Mouse (Mus musculus): ENCODE measurements around the gene Mfsd4b5. TPM values are rescaled to one million over a fixed set of nuclear protein-coding genes. Genes with fewer than 3 reads are reported as not detected.
A peak's percentile ranks its signal among the peaks of the same experiment; 100 is the strongest.
"Not testable (repeated sequence)": the region's sequence is repeated elsewhere in the genome, so short reads cannot be mapped to it uniquely, and the experiment has no call there.

Gene Mfsd4b5
- polyA plus RNA-seq, 1 experiment from 2014 or later: 0.12 TPM

DNA sequence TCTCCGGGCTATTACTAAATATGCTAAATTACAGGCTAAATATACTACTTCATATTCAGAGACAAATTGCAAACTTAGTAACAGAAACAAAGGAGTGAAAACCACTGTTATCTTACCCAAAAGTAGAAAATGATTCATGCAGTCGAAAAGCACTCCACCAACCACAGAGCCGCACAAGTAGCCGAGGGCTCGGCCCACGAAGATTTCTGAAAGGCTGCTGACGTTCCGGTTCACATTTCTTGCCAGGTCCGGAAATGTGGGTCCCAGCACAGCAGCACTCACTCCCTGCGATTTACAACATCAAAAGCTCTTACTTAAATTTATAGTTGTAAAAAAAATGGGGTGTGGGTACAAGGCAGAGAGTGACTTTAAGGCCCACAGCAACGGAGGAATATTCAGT, 11.5 kb downstream of the Mfsd4b5 start:
- DNase-seq (ENCODE audit: low read depth, low spot score): no peak
- no peaks in the 10 kb centered on the region for H3K27me3 ChIP-seq
- TF ChIP-seq CTCF (IDR thresholded peaks at IDR 0.05): no peak
- POLR2A ChIA-PET: no interaction called here
- ATAC-seq: no peak
- in situ Hi-C loops (cut with MboI; ENCODE audit: low pct_unique_long_range_greater_than_20kb): no loop called here
- CTCF ChIA-PET: interaction anchor here (1.4 kb wide), 1 partner anchor 49 kb away, joined by 3 read pairs; no protein-coding TSS in a partner anchor

DNA sequence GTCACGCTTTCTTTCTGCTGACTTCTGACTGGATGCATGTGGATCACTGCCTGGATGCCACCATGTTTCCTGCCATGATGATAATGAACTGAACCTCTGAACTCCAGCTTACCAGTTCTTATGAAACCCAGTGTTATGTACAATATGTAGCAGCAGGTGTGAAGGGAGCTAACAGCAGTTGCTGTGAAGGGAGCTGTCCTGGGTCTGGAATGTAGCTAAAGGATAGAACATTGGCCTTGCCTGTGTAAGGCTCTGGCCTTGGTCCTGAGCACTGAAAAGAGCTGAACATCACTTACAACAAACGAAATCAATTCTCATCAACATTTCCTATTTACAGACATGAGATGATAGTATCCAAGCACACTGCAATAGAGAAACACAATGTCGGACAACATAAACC, 18.9 kb downstream of the Mfsd4b5 start:
- ATAC-seq: no peak

DNA sequence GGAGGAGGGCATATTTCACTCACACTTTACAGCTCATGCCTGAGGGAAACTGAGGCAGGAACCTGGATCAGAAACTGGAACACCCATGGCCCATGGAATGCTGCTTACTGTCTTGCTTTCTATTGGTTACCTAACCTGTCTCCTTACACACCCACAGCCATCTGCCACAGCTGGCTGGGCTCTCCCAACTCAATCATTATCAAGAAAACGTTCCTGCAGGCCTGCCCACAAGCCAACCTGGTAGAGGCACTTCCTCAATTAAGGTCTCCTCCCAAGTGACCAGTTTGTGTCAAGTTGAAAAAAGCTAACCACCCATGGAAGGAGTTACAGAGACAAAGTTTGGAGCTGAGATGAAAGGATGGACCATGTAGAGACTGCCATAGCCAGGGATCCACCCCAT, 24.5 kb downstream of the Mfsd4b5 start:
- no peak for DNase-seq (ENCODE audit: low read depth, low spot score)
- POLR2A ChIA-PET: no interaction called here
- in situ Hi-C loops (cut with MboI; ENCODE audit: low pct_unique_long_range_greater_than_20kb): no loop called here
- no peak for TF ChIP-seq CTCF (IDR thresholded peaks at IDR 0.05)
- CTCF ChIA-PET: no interaction called here
- no peak for ATAC-seq
- no peaks in the 10 kb centered on the region for H3K27me3 ChIP-seq

More for the DNA sequence above, 18.9 kb downstream of the Mfsd4b5 start:
- ChIA-PET POLR2A (no interaction called here), CTCF (interaction anchor here (0.9 to 1.9 kb wide), 3 partner anchors 9 to 15 kb away, joined by 3 to 6 read pairs (median 5); no protein-coding TSS in a partner anchor)
- in situ Hi-C loops (cut with MboI; ENCODE audit: low pct_unique_long_range_greater_than_20kb): no loop called here
- no peaks in the 10 kb centered on the region for H3K27me3 ChIP-seq
- no peak for DNase-seq (ENCODE audit: low read depth, low spot score)
- TF ChIP-seq CTCF (IDR thresholded peaks at IDR 0.05): no peak

DNA sequence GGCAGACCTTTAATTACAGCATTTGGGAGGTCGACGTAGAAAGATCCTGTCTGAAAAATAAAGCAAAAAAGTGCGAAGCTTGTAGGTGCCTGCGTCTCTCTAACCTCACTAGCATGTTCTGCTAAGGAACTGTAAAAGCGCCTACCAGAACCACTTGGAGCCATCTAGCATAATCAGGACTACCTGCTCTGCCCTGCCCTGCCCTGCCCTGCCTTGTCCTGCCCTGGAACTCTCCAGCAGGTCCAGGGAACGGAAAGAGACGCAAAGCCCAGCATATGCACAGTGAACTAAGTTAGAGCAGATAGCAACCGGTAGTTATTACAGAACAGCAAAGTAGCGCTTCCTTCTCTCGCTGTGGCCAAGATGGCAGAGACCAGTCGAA, 26.0 kb downstream of the Mfsd4b5 start:
- no peak for TF ChIP-seq CTCF (IDR thresholded peaks at IDR 0.05)
- no peak for ATAC-seq
- POLR2A ChIA-PET: no interaction called here
- no peak for DNase-seq (ENCODE audit: low read depth, low spot score)
- no peaks in the 10 kb centered on the region for H3K27me3 ChIP-seq
- in situ Hi-C loops (cut with MboI; ENCODE audit: low pct_unique_long_range_greater_than_20kb): no loop called here
- CTCF ChIA-PET: interaction anchor here (0.7 to 5.9 kb wide), 6 partner anchors 9 to 253 kb away, joined by 3 to 52 read pairs (median 6); no protein-coding TSS in a partner anchor

DNA sequence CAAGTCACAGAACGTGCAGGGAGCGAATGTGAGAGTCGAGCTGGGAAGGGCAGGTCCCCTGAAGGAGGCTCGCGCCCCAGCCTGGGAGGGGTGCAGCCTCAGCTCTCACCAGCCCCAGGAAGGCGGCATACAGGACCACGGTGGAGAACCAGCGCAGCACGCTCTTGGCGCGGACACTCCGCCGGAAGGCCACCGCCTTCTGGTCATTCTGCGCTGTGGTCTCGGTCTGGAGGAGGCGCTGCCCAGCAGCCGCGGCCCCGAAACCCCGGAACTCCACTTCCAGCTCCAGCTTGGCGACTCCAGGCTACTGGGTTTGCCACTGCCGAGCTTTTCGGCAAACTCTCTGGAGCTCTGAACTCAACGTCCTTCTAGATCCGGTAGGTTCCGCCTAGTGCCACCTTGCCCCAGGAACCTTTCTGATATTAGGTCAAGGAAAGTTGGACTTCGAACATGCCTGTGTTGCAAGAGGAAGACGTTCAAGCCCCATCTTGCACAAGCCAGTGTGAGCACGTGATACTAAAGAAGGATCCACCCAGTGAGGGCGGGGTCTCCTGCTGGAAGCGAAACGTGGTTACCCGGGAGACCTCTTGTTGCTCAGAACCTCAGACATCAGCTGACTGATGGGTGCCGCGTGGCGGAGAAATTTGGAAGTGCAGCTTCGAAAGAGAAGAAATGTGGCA, 26.5 kb downstream of the Mfsd4b5 start, which contains the start of gene Mfsd4b3:
Gene Mfsd4b3, minus strand, starts transcription at position 393 of the 680 bp plus-strand sequence.
- ChIA-PET CTCF (interaction anchor here (0.7 to 5.9 kb wide), 6 partner anchors 10 to 253 kb away, joined by 3 to 52 read pairs (median 6); no protein-coding TSS in a partner anchor), POLR2A (interaction anchor here (1.7 kb wide), 1 partner anchor 65 kb away, joined by 4 read pairs; the partner anchor contains the start of gene Mfsd4b1)
- in situ Hi-C loops (cut with MboI; ENCODE audit: low pct_unique_long_range_greater_than_20kb): loop anchor here (5.0 kb wide), 2 partner anchors 72 to 252 kb away; no protein-coding TSS in a partner anchor
- TF ChIP-seq CTCF (IDR thresholded peaks at IDR 0.05): peak; percentile 62
- ATAC-seq (peak; percentile 77), DNase-seq (ENCODE audit: low read depth, low spot score) (no peak)
- no peaks in the 10 kb centered on the region for H3K27me3 ChIP-seq

DNA sequence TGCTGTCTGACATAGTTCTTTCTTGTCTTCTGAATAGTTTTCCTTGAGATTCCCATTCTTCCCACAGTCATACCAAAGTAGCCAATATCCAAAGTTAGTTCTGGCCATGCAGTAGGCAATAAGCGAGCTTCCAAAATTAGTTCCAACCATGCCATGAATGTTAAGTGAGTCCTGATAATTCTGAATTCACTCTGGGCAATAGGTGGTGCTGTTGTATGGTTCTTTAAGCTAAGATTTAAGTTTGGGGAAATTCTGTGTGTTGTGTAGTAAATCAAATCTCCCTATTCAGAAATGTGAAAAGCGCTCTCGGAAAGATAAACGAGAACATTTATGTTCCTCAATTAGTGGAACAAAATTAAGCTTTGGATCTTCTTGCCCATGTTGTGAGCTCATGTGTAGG, 28.2 kb downstream of the Mfsd4b5 start:
- ChIA-PET CTCF (interaction anchor here (0.8 to 5.9 kb wide), 22 partner anchors 9 to 566 kb away, joined by 3 to 52 read pairs (median 4); partner anchors contain the start of gene Mfsd4b1), POLR2A (interaction anchor here (0.6 to 1.7 kb wide), 2 partner anchors 67 to 287 kb away, joined by 4 to 8 read pairs; partner anchors contain the start of gene Mfsd4b1)
- TF ChIP-seq CTCF (IDR thresholded peaks at IDR 0.05): peak; percentile 56
- ATAC-seq (no peak), DNase-seq (ENCODE audit: low read depth, low spot score) (no peak)
- in situ Hi-C loops (cut with MboI; ENCODE audit: low pct_unique_long_range_greater_than_20kb): loop anchor here (5.0 kb wide), 2 partner anchors 74 to 254 kb away; no protein-coding TSS in a partner anchor
- H3K27me3 ChIP-seq: no peaks in the 10 kb centered on the region

DNA sequence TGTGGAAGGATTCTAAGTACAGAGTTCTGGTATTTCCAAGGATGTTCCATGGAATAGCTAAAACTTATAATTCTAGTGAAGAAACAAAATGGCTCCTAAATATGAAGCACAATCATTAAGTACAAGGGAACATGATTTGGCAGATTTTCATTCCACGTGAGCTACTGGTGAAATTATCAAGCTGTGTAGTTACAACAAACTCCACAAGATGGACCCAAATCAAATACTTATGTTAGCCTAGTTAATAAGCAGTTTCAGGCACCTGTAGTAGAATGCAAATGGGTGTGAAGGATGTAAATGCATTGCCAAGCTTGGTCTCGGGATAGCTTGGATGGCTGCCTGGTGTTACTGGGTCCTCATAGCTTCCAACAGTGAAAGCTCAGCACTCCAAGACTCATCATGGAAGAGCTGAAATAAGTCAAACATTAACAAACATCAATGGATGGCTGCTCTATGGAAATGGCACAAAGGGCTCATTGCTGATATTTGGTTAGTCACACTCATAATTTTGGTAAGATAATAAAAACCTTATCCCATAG, 30.0 kb downstream of the Mfsd4b5 start:
- no peak for ATAC-seq
- H3K27me3 ChIP-seq: no peaks in the 10 kb centered on the region
- POLR2A ChIA-PET: no interaction called here
- in situ Hi-C loops (cut with MboI; ENCODE audit: low pct_unique_long_range_greater_than_20kb): loop anchor here (5.0 kb wide), 2 partner anchors 76 to 256 kb away; no protein-coding TSS in a partner anchor
- DNase-seq (ENCODE audit: low read depth, low spot score): no peak
- TF ChIP-seq CTCF (IDR thresholded peaks at IDR 0.05): peak; percentile 46
- CTCF ChIA-PET: interaction anchor here (0.7 to 5.9 kb wide), 7 partner anchors 10 to 257 kb away, joined by 3 to 52 read pairs (median 5); no protein-coding TSS in a partner anchor

DNA sequence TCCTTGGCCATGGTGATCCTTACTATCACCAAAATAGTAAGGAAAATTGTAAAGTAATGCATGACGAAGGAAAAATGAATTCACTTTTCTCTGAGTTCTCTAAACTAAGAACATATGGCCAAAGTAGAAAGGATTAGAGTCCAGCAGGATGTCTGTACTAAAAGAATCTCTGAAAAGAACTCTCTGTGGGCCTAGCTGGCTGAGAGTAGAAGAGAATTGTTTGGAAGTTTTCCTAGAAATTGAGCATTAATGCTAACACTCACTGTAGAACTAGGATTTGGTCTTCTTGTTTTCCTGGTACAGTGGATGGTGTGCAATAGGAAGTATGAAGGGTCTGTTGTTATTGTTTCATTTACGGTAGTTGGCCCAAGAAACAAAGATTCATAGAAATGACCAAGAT, 31.3 kb downstream of the Mfsd4b5 start:
- no peaks in the 10 kb centered on the region for H3K27me3 ChIP-seq
- POLR2A ChIA-PET: no interaction called here
- ATAC-seq (no peak), DNase-seq (ENCODE audit: low read depth, low spot score) (no peak)
- CTCF ChIA-PET: no interaction called here
- no peak for TF ChIP-seq CTCF (IDR thresholded peaks at IDR 0.05)
- in situ Hi-C loops (cut with MboI; ENCODE audit: low pct_unique_long_range_greater_than_20kb): loop anchor here (5.0 kb wide), 2 partner anchors 77 to 257 kb away; no protein-coding TSS in a partner anchor

DNA sequence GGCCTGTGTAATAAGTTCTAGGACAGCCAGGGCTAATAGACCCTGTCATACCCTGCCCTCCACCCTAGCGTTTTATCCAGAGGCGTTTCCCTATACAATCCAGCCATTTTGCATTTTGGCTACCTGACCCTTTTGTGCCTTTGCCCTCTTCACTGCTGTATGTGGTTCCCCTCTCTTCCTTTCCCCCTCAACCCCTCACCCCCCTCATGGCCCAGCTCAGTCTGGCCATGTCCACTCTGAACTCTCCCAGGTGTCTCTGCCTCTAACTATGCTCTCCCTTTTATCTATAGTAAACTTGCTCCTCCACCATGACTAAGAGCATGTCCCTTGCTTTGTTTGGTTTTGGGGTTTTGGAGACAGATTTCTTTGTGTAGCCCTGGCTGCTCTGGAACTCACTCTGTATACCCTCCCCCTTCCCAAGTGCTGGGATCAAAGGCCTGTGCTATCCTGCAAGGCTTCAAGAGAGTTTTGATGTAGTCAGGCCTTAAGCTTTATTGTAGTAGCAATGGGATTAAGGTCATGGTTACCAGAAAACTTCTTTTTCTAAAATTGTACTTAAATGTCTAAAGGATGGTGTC, 37.0 kb downstream of the Mfsd4b5 start:
- ChIA-PET POLR2A (no interaction called here), CTCF (interaction anchor here (0.9 to 1.2 kb wide), 2 partner anchors 9 to 263 kb away, joined by 3 to 4 read pairs; no protein-coding TSS in a partner anchor)
- no peak for ATAC-seq
- H3K27me3 ChIP-seq: no peaks in the 10 kb centered on the region
- no peak for DNase-seq (ENCODE audit: low read depth, low spot score)
- in situ Hi-C loops (cut with MboI; ENCODE audit: low pct_unique_long_range_greater_than_20kb): no loop called here
- no peak for TF ChIP-seq CTCF (IDR thresholded peaks at IDR 0.05)

DNA sequence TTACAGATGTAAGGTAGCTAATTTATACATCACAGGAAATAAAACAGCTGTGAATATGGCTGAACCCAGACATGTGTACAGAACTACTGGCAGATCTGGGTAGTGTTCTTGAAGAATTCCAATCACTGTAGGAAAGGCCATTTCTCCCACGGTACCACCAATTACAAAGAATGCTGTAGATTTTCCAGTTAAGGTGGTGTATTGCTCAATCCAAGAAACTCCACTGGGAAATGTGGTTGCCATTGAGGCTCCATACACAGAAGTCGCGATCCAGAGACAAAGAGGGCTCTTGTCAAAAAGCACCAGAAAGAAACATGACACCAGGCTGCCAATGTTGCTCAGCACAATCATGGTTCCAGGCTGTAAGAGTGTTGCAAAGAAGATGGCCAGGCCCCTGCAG, 39.3 kb downstream of the Mfsd4b5 start:
- CTCF ChIA-PET: interaction anchor here (1.4 kb wide), 1 partner anchor 9 kb away, joined by 5 read pairs; no protein-coding TSS in a partner anchor
- DNase-seq (ENCODE audit: low read depth, low spot score); POLR2A ChIA-PET; ATAC-seq; in situ Hi-C loops (cut with MboI; ENCODE audit: low pct_unique_long_range_greater_than_20kb); H3K27me3 ChIP-seq: not testable (repeated sequence)

Measured in Patski (cell line).